Mouse (Mus musculus): ENCODE data around the gene Tmem217. TPM values are rescaled to one million over a fixed set of nuclear protein-coding genes. Genes with fewer than 3 reads are reported as not detected.

Tmem217 gene
- total RNA-seq, 2 experiments from 2014 or later: not detected

DNA sequence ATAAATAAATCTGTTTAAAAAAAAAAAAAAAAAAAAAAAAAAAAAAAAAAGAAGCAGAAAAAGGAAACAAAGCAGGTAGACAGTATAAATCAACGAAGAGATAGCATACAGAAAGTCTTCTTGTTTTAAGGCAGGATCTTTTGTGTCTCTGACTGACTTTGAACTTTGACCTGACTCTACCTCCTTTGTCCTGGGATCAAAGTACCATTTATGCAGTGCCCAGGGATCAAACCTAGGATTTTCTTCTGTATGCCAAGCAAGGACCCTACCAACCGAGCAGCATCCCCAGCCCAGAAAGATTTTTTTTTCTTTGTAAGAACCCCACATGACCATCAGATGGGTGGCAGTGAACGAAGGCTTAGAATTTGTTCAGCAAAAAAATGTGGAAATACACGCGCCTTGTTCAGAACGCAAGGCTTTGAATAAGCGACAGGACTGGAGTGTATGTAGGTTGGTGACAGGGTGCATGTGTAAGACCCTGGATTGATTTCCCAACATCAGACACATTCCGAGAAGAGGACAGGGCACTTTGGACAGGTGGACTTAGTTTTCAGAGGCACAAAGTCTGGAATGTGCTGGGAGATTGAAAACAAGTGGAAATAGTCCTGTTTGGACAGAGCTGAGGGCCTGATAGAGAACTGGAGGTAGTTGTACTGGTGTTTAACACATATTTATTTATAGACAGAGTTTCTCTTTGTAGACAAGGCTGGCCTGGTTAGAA lies 63.8 kb downstream of the Tmem217 start:
- DNase-seq: no peak

- no peak for DNase-seq
Observed at GRCm38 (mm10) chr17:29485336-29486233, 66.6 kb downstream of the Tmem217 start.

DNA sequence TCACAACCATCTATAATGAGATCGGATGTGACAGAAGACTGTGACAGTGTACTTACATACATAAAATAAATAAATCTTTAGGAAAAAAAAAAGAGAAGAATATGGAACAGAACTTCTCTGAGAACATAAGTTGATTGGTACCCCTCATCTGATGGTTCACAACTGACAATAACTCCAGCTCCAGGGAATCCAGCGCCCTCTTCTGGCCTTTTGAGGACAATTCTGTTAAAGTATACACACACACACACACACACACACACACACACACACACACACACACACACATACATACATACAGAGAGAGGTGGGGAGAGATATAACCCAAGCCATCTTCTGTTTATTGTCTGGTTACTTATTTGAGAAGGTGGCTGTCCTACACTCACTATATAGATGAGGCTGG lies 67.8 kb downstream of the Tmem217 start:
- DNase-seq: no peak

DNA sequence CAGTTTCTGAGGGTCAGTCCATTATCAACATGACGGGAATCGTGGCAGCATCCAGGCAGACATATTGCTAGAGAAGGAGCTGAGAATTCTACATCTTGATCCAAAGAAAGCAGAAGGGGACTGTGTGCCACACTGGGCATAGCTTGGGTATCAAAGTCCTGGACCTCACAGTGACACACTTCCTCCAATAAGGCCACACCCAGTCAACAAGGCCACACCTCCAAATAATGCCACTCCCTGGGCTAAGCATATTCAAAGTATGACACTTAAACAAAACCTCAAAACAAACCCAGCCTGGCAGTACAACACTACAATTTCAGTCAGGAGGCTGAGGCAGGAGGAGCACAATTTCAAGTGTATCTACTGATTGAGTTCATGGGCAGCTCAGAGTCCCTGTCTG lies 68.9 kb downstream of the Tmem217 start:
- no peak for DNase-seq

- no peak for DNase-seq
Observed at GRCm38 (mm10) chr17:29482632-29483031, 69.6 kb downstream of the Tmem217 start.

DNA sequence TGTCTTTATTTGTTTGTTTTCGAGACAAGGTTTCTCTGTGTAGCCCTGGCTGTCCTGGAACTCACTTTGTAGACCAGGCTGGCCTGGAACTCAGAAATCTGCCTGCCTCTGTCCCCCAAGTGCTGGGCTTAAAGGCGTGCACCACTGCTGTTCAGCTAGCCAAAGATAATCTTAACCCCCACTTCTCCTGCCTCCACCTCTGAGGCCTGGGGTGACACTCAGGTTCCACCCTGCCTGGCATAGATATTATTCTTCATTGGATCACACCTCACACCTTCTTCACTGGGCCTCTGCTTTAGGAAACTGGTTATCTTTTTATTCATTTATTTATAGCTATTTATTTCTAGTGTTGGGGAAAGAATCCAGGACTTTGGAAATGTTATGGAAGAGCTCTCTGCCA lies 71.9 kb downstream of the Tmem217 start:
- no peak for DNase-seq

DNA sequence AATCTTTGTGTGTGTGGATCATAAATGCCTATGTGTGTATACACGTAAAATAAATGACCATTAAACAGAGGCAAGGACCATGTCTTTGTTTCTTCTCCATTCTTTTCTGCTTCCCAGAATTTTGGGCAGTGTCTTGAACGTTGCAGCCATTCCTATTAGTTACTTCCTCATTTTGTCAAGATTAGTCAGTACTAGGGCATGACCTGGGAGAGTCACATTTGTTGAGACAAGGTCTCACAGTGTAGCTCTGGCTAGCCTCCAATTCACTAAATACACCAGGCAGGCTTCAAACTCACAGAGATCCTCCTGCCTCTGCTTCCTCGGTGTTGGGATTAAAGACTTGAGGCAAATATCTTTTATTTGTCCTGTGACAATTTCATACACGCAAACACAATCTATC lies 73.9 kb downstream of the Tmem217 start:
- no peak for DNase-seq

GRCm38 (mm10) chr17:29477357-29477756 lies 74.8 kb downstream of the Tmem217 start:
- no peak for DNase-seq

DNA sequence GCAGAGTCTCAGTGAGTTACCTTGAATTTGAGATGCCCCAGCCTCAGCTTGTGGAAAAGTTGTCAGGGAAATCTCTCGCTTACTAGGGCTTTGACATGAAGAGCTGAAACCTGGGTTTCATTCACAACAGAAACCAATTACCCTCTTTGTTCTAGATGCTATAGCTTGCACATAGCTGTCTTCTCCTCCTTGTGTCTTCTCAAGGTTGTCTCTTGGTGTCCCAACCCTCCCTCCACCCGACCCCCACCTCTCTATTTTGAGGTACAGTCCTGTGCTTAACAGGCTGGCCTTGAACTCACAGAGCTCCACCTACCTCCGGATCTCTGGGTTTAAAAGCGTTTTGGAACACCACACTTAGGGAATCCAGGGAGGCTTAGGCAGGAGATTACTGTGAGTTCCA lies 75.7 kb downstream of the Tmem217 start:
- no peak for DNase-seq

Small RNA genes lying within 50 kb of the gene (microRNA-seq; reads per million reads assigned to microRNA genes)
- 0 reads per million in 2 experiments for gene Mir7667

Other genes starting within 250 kb of the Tmem217 start
- 10 to 100 TPM in 1 of 2 experiments, 1 to 10 TPM in 1; 8.8 to 10.2 TPM for gene Pi16, start 234.7 kb downstream of the Tmem217 start, total RNA-seq (2021)
- gene Mtch1, start 204.5 kb downstream of the Tmem217 start, total RNA-seq (2021): 100 to 1,000 TPM; 358 to 374 TPM
- 1 to 10 TPM; 2.1 to 2.8 TPM for gene Fgd2, start 191.5 kb downstream of the Tmem217 start, total RNA-seq (2021)
- gene Pim1, start 61.6 kb downstream of the Tmem217 start, total RNA-seq (2021): 10 to 100 TPM; 74.0 to 77.0 TPM
- gene Gm17657, start 2.7 kb downstream of the Tmem217 start, total RNA-seq (2021): not detected
- 10 to 100 TPM; 15.6 to 16.1 TPM for gene Tbc1d22b, start 2.6 kb downstream of the Tmem217 start, total RNA-seq (2021)
- gene Rnf8, start 62.4 kb upstream of the Tmem217 start, total RNA-seq (2021): 10 to 100 TPM; 24.7 to 28.6 TPM
- gene Gm28043, start 62.5 kb upstream of the Tmem217 start, total RNA-seq (2021): 1 to 10 TPM; 2.5 to 2.6 TPM
- gene Cmtr1, start 108.2 kb upstream of the Tmem217 start, total RNA-seq (2021): 10 to 100 TPM; 56.9 to 70.7 TPM
- 10 to 100 TPM; 15.3 to 18.4 TPM for gene Ccdc167, start 164.7 kb upstream of the Tmem217 start, total RNA-seq (2021)

Measured in heart, postnatal 4 days (tissue).